Mouse (Mus musculus) embryonic stem cell, embryonic (primary cell): Measurements from ENCODE around the gene Cfap65.

Experiments used
- CTCF ChIA-PET, 4 experiments: fragments of 300-600 bp in 2 of 4; fragments of 350-600 bp in 2 of 4; sonication (Branson Sonifier 250); formaldehyde crosslinking; loops; one replicate each; lab custom pipeline; 2022; ENCODE audit warnings: inconsistent platforms in 2 of 4; lab: Charles Lee
- POLR2A ChIA-PET, 4 experiments: fragments of 300-600 bp in 2 of 4; fragments of 350-600 bp in 2 of 4; sonication (Branson Sonifier 250); formaldehyde crosslinking; loops; one replicate each; lab custom pipeline; 2022; ENCODE audit warnings: antibody characterized with exemption in 4 of 4, inconsistent platforms in 1 of 4; lab: Charles Lee

Gene Cfap65

GRCm38 (mm10) chr1:74897976-74898375, 37.4 kb downstream of the Cfap65 start:
- ChIA-PET POLR2A (interaction anchor here in 2 of 4 experiments (0.5 to 0.6 kb wide), 2 partner anchors 475 to 614 kb away, joined by 3 read pairs; no protein-coding TSS in a partner anchor), CTCF (interaction anchor here in 3 of 4 experiments (0.6 to 1.2 kb wide), 4 partner anchors 36 to 709 kb away, joined by 3 to 9 read pairs (median 4); no protein-coding TSS in a partner anchor)

- ChIA-PET POLR2A (interaction anchor here in 1 of 4 experiments (1.2 to 2.5 kb wide), 2 partner anchors 13 to 70 kb away, joined by 4 to 9 read pairs; no protein-coding TSS in a partner anchor), CTCF (interaction anchor here (0.5 to 4.2 kb wide), 42 partner anchors 8 to 1390 kb away, joined by 3 to 37 read pairs (median 4); partner anchors contain the start of genes Fev (in 2 of the 4), Ihh (in 2 of the 4), Cdk5r2 (in 1 of the 4) and Dnpep (in 1 of the 4))
These were observed 40.4 kb downstream of the Cfap65 start for GRCm38 (mm10) chr1:74894966-74895365.

- ChIA-PET CTCF (interaction anchor here (0.5 to 4.2 kb wide), 80 partner anchors 8 to 594 kb away, joined by 3 to 37 read pairs (median 4); partner anchors contain the start of genes Cdk5r2 (in 2 of the 4), Fev (in 2 of the 4), Ihh (in 2 of the 4) and Ankzf1 (in 1 of the 4)), POLR2A (interaction anchor here in 3 of 4 experiments (0.9 to 2.5 kb wide), 4 partner anchors 11 to 115 kb away, joined by 3 to 9 read pairs (median 3); no protein-coding TSS in a partner anchor)
These were observed 42.1 kb downstream of the Cfap65 start, which contains the start of gene Cryba2 for GRCm38 (mm10) chr1:74893134-74893855. TSS of gene Cryba2 (minus strand) at chr1:74893143.

- ChIA-PET CTCF (interaction anchor here (0.5 to 4.2 kb wide), 67 partner anchors 8 to 543 kb away, joined by 3 to 37 read pairs (median 4); partner anchors contain the start of genes Cdk5r2 (in 2 of the 4), Fev (in 2 of the 4), Ihh (in 2 of the 4) and Ankzf1 (in 1 of the 4)), POLR2A (interaction anchor here in 3 of 4 experiments (1.0 to 2.5 kb wide), 3 partner anchors 10 to 116 kb away, joined by 3 to 9 read pairs (median 3); no protein-coding TSS in a partner anchor)
These were observed 42.9 kb downstream of the Cfap65 start for GRCm38 (mm10) chr1:74892351-74893133.

GRCm38 (mm10) chr1:74891513-74891912, 43.9 kb downstream of the Cfap65 start:
- ChIA-PET POLR2A (no interaction called here), CTCF (no interaction called here)

GRCm38 (mm10) chr1:74885369-74886042, 49.9 kb downstream of the Cfap65 start, which contains the start of gene Fev:
TSS of gene Fev (minus strand) at chr1:74885419.
- POLR2A ChIA-PET = interaction anchor here in 1 of 4 experiments (0.7 to 1.4 kb wide), 3 partner anchors 11 to 78 kb away, joined by 3 to 4 read pairs (median 3); partner anchors contain the start of gene Cdk5r2
- CTCF ChIA-PET = interaction anchor here in 3 of 4 experiments (0.6 to 5.2 kb wide), 9 partner anchors 8 to 591 kb away, joined by 3 to 37 read pairs (median 5); partner anchors contain the start of gene Cryba2 (in 2 of the 3)

- CTCF ChIA-PET = interaction anchor here in 3 of 4 experiments (0.6 to 5.2 kb wide), 9 partner anchors 9 to 592 kb away, joined by 3 to 37 read pairs (median 5); partner anchors contain the start of gene Cryba2 (in 2 of the 3)
- POLR2A ChIA-PET = interaction anchor here in 2 of 4 experiments (0.7 to 2.3 kb wide), 4 partner anchors 12 to 80 kb away, joined by 3 to 11 read pairs (median 4); partner anchors contain the start of gene Cdk5r2 (in 1 of the 2)
These were observed 50.9 kb downstream of the Cfap65 start for GRCm38 (mm10) chr1:74884196-74885141.

GRCm38 (mm10) chr1:74883441-74883840, 52.0 kb downstream of the Cfap65 start:
- POLR2A ChIA-PET = interaction anchor here in 2 of 4 experiments (0.7 to 2.3 kb wide), 6 partner anchors 10 to 336 kb away, joined by 3 to 11 read pairs (median 6); partner anchors contain the start of genes Cdk5r2 (in 1 of the 2), Cryba2 (in 1 of the 2) and Tuba4a (in 1 of the 2)
- CTCF ChIA-PET = interaction anchor here (0.6 to 5.2 kb wide), 14 partner anchors 10 to 261 kb away, joined by 3 to 37 read pairs (median 6); partner anchors contain the start of gene Cryba2 (in 3 of the 4)

GRCm38 (mm10) chr1:74882828-74883227, 52.6 kb downstream of the Cfap65 start:
- CTCF ChIA-PET = interaction anchor here (0.6 to 5.2 kb wide), 31 partner anchors 10 to 332 kb away, joined by 3 to 37 read pairs (median 4); partner anchors contain the start of gene Cryba2 (in 4 of the 4)
- POLR2A ChIA-PET = interaction anchor here (0.7 to 2.3 kb wide), 11 partner anchors 11 to 681 kb away, joined by 3 to 11 read pairs (median 5); partner anchors contain the start of genes Cdk5r2 (in 1 of the 4) and Cryba2 (in 1 of the 4)

GRCm38 (mm10) chr1:74882055-74882734, 53.2 kb downstream of the Cfap65 start:
- POLR2A ChIA-PET = interaction anchor here (0.6 to 2.3 kb wide), 15 partner anchors 12 to 682 kb away, joined by 3 to 11 read pairs (median 5); partner anchors contain the start of genes Cdk5r2 (in 1 of the 4) and Cryba2 (in 1 of the 4)
- CTCF ChIA-PET = interaction anchor here (0.6 to 5.2 kb wide), 30 partner anchors 10 to 331 kb away, joined by 3 to 37 read pairs (median 4); partner anchors contain the start of gene Cryba2 (in 4 of the 4)

GRCm38 (mm10) chr1:74880785-74881360, 54.5 kb downstream of the Cfap65 start:
- ChIA-PET CTCF (interaction anchor here (0.5 to 5.2 kb wide), 9 partner anchors 14 to 136 kb away, joined by 3 to 37 read pairs (median 6); partner anchors contain the start of gene Cryba2 (in 1 of the 4)), POLR2A (interaction anchor here in 2 of 4 experiments (1.1 to 1.4 kb wide), 2 partner anchors 21 to 135 kb away, joined by 3 to 4 read pairs; no protein-coding TSS in a partner anchor)

GRCm38 (mm10) chr1:74877199-74877598, 58.2 kb downstream of the Cfap65 start:
- CTCF ChIA-PET = interaction anchor here (0.5 to 1.7 kb wide), 5 partner anchors 16 to 114 kb away, joined by 3 to 7 read pairs (median 4); no protein-coding TSS in a partner anchor
- POLR2A ChIA-PET = interaction anchor here in 1 of 4 experiments (1.3 kb wide), 1 partner anchor 9 kb away, joined by 3 read pairs; no protein-coding TSS in a partner anchor

GRCm38 (mm10) chr1:74872218-74872617, 63.2 kb downstream of the Cfap65 start:
- ChIA-PET POLR2A (interaction anchor here in 1 of 4 experiments (0.6 to 1.4 kb wide), 2 partner anchors 11 to 14 kb away, joined by 3 to 4 read pairs; no protein-coding TSS in a partner anchor), CTCF (interaction anchor here in 1 of 4 experiments (0.7 kb wide), 1 partner anchor 10 kb away, joined by 3 read pairs; no protein-coding TSS in a partner anchor)

- POLR2A ChIA-PET = interaction anchor here in 2 of 4 experiments (0.6 to 1.6 kb wide), 7 partner anchors 10 to 319 kb away, joined by 3 to 7 read pairs (median 3); partner anchors contain the start of gene Abcb6 (in 1 of the 2)
- CTCF ChIA-PET = interaction anchor here (0.5 to 5.0 kb wide), 38 partner anchors 10 to 877 kb away, joined by 3 to 87 read pairs (median 5); partner anchors contain the start of gene Cryba2 (in 2 of the 4)
These were observed 73.6 kb downstream of the Cfap65 start for GRCm38 (mm10) chr1:74861783-74862182.
